Mouse (Mus musculus): ENCODE results near the gene Orm3. TPM values are rescaled to one million over a fixed set of nuclear protein-coding genes. Genes with fewer than 3 reads are reported as not detected.
"Not testable (repeated sequence)": the region's sequence is repeated elsewhere in the genome, so short reads cannot be mapped to it uniquely, and the experiment has no call there.

The Orm3 gene
- 1 to 10 TPM in 1 of 2 experiments, under 1 TPM in 1; 0.79 to 1.2 TPM for polyA plus RNA-seq (2017; shearing (Covaris generic))

DNA sequence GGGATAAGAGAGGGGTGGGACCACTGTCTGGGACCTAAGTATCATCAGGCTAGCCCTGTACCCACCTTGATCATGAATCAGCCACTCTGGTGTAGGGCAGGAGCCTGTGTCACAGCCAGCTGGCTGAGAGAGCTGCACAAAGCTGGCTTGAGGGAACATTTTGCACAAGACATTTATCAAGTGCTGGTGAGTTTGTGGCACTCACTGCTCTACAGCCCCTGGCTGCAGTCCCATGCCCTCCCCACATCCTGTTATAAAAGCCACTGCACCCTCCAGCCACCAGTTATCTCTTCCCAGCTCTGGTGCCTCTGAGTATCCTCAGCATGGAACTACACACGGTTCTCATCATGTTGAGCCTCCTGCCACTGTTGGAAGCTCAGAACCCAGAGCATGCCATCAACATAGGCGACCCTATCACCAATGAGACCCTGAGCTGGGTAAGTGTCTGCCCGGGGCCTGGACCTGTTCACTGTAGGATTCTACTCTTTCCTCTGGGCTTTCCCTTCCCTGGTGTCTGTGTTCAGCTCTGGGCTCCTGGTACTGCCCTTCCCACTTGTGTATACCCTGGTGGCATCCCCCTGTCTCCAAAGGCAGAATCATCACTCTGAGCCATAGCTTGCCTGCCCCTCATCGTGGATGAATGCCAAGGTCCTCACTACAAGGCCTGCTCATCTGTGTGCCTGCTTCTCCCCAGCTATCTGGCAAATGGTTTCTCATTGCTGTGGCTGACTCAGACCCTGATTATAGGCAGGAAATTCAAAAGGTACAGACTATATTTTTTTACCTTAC lies at the start of gene Orm3:
Orm3 (plus strand) TSS at position 286 of the 789 bp plus-strand sequence.
- ATAC-seq, result peak; percentile 23

DNA sequence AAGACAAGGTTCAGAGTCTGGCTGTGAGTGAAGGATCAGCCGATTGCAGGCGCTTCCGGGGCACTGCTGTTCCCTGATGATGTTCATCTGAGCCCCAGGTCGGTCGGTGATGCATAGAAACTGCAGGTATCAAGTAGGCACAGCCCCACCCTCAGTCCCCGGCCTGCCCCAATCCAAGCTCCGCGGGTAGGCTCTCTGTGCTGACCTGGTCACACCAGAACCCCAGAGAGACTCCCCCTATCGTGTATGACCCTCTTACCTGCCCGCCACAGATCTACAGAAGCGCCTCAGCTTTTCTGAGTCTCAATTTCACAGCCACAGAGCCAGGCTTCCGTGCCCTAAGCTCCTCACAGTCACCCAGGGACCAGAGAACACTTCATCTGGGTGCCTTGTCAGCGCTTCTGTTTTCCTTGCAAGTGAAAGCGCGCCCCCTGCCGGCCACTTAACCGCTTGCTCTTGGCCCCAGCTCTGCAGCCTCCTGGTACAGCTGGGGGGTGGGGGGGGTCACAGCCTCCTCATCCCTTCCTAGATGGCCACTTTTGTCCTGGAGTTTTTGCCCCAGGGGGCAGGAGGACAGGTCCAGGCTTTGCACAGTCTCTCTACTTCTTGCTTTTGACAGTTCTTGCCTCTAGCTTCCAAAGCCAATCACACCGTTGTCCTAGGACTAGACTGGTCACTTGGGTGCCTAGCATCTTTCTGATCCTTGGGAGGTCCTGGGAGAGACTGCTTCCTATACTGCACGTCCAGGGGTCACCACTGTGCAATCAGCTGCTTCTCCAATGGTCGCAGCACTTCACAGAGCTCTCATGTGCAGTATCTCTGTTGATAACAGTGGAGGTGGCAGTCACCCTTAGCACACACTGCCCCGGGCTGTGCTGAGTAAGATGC lies 48.5 kb upstream of the Orm3 start:
- ATAC-seq, result no peak

DNA sequence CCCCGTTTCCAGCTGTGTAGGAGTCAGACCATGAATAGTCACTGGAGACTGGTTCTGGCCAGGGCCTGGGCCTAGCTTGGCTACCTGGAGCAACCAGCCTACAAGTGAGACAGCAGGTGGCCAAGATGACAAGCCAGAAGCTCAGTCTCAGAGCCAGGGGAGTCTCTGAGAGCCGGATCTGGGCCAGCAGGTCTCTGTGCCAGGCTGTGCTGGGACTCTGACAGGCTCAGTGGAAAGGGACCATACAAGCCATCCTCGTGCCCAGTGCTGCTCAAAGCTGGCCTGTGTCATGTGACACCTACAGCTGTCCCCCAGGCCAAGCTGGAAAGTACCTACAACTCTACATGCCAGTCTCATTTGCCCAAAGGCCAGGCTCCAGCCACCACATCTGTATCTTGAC lies 47.6 kb upstream of the Orm3 start:
- ATAC-seq, result no peak

DNA sequence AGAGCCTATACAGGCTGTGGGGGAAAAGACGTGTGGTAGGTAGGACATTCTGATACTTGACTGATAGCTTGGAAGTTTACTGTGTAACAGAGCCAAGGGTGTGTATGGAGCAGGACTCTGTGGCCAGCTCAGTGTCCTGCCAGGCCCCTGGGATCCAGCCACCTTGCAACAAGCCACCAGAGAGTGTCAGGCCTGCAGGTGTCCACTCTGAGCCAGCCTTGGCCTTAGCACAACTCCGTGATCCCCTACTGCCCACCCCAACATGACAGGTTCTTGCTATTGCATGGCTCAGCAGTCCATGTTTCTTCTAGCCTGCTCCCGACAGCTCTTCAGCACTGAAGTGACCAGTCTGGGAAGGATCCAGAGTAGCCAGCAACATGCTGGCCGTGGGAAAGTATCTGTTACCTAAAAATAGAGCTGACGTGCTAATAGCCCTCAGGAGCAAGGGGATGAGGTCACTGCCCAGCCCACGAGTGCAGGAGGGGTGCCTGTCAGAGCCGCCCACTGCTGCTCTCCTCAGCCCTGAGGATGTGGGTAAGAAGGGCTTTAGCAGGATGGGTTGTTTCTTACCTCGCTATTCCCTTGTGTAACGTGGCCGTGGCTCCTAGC lies 45.6 kb upstream of the Orm3 start:
- no peak for ATAC-seq

DNA sequence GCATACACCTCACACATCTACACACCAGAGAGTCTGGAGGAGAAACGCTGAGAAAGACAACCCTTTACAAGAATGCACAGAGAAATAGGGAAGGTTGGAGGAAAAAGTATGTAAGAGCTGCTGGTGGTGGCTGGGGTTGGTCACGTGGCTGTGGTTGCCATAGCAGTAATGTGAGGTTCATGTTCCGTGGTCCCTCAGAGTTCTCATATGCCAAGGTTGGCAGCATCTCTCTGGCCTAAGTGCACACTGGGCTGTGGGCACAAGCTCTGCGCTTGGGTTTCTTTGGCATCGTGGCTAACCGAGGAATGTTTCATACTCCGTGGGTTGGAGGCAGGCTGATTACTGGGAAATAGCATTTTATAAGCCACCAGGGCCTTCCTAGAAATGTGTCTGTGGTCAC lies 44.5 kb upstream of the Orm3 start:
- ATAC-seq, result no peak

DNA sequence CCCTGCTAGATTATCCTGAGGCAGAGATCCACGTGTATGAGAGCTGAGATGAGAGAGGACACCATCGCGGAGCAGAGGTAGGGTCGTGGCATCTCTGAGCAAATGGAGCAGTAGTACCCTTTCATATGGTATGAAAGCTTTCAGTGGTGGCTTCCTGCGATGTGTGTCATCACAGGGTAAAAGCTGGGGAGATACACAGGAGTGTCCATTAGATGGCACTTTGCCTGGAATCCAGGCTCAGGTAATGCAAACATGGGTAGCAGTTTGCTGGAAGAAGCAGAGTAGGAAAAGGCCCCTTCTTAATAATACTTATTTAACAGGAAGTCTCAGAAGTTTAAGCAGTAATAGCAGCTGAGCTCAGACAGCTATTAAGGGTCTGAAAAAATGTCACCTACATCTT lies 41.9 kb upstream of the Orm3 start:
- ATAC-seq, result no peak

DNA sequence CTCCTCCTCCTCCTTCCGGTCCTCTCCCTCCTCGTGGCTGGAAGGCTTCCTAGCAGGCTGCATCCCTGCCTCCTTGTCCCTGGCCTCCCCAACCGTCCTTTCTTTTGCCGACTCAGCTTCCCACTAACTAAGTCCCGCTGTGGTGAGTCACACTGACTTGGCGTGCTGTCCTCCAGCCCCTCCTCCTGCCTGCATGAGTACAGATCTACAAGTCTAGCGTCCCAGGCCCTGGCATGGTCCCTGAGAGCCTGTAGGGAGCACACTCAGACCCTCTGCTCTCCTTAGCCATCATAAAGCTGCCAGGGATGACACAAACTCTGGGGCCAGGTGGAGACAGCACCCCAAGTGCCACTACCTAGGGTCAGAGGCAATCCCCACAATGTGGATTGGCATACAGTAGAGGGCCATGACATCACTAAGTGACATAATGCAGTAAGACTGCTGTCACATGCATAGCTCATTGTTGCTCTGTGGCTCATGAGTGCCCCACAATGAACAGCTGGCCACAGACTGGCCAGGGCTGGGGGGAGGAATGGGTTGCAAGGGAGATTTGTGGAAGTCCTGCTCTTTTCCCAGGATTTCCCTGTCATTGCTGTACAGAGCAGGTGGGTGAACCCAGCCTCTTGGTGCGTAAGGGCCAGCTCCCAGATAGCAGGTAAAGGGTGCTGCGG lies 39.8 kb upstream of the Orm3 start:
- ATAC-seq, result no peak

DNA sequence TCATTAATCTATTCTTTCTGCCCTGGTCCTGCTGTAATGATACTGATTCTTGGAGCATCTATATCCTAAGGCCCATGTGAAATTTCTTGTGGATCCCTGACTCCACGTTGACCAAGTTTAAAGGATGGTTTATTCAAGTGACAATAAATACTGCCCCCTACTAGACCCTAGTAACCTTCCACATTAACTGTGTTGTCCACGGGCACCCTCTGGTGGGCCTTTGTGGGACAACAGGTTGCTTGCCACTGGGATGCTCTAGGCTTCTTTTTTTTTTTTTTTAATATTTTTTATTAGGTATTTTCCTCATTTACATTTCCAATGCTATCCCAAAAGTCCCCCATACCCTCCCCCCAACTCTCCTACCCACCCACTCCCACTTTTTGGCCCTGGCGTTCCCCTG lies 36.4 kb upstream of the Orm3 start:
- ATAC-seq, result not testable (repeated sequence)

DNA sequence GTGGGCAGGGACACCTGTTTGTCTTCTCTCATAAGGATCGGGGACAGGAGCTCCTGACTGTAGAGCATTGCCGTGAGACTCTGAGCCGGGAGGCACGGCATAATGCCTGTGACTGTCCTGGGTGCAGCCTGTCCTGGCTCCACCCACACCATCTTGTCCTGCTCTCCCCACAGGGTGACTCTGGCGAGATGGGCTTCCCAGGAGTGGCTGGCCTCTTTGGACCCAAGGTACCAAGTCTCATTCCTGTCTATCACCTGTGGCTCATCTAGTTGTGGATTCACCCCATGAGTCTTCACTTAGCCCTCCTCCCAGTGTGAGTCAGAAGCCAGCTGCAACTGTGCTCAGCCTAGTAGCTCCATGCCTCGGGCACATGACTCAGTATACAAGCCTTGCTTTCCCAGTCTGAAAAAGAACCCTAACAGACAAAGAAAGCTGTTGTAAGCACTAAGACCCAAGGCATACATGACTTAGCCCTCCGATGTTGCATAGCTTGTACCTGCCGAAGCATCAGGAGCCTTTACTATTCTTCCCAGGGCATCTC lies 32.6 kb upstream of the Orm3 start:
- no peak for ATAC-seq

DNA sequence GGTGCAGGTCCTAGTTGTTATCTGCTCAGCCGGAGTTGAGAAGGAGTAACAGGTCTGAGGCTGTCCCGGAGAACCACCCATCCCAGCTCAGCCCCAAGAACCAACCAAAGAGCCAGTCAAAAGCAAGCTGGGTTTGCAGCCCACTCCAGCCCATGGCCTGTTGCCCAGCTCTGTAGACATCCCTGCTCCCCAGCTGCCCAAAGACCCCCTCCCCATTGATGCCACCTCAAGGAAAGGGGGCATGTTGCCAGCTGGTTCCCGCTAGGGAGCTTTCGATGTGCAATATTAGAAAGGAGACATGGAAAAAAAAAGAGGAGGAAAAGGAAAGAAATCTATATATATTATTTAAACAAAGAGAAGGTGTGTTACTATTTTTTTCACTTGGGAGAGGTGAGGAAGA lies 22.6 kb upstream of the Orm3 start:
- ATAC-seq, result no peak

DNA sequence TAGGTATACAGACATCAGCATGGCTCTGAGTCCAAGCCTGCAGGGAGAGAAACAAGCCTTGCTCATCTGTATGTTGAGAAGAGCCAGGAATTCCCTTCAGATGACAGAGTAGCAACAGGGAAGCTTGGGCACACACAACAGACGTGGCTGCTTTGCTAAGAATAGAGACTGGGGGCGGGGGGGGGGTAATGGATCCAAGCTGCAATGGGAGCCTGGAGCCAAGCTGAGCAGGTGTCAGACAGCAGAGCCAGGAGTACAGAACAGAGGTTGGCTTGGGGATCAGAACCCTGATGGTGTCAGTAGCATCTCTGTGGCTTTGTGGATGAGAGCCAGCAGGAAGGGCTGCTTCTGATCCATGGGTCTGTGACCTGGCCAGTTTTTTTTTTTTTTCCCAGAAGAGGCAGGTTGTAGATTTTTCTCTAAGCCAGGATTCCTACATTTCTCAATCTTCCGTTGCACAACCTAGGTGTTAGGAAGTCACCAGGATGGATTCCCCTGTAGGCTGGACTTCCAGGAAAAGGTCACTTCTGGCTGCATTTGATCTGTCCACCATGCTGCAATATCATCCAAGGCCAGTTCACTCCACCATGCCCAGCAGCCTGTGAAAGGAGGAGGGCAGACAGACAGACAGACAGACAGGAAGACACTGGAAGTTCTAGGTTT lies 17.4 kb upstream of the Orm3 start:
- no peak for ATAC-seq

DNA sequence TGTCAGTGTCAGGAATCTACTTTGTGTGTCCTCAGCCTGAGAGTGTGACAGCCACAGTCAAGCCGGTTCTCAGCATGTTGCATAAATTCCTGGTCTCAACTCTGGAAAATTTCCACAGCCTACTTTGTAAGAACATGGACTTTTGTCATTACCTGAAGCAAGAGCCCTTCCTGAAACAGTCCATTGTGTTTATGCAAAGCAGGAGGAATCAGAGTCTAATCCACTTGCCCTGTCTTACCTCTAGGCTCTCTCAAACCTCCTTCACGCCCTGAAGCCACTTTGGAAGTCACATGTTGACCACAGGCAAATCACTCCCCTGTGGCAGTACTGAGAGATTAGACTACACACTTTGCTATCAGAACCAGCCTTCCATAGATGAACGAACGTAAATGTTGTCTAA lies 13.5 kb upstream of the Orm3 start:
- no peak for ATAC-seq

DNA sequence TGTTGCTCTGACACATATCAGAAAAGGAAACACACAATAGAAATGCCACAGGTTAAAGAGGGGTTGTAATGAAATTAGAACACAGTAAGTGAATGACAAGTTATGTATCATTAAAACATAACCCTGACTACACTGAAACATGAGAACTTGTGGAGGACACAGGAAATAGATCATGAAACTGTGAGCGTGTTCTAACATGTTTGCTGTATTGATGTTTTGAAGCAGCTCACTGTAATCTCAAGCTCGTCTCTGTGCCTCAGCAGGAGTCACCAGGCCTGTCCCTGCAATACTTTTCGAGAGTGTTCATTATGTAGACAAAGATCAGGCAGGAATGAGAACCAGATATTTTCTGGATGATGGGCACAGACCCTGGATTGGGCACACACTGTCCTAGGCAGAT lies 12.4 kb upstream of the Orm3 start:
- no peak for ATAC-seq

DNA sequence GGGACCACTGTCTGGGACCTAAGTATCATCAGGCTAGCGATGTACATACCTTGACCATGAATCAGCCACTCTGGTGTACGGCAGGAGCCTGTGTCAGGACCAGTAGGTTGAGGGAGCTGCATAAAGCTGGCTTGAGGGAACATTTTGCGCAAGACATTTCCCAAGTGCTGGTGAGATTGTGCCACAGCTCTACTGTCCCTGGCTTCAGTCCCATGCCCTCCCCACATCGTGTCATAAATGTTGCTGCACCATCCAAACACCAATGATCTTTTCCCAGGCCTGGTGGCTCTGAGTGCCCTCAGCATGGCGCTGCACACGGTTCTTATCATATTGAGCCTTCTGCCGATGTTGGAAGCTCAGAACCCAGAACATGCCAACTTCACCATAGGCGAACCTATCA lies 11.7 kb upstream of the Orm3 start, which contains the start of gene Orm1:
Orm1 (plus strand) TSS at position 266 of the 400 bp plus-strand sequence.
- no peak for ATAC-seq

DNA sequence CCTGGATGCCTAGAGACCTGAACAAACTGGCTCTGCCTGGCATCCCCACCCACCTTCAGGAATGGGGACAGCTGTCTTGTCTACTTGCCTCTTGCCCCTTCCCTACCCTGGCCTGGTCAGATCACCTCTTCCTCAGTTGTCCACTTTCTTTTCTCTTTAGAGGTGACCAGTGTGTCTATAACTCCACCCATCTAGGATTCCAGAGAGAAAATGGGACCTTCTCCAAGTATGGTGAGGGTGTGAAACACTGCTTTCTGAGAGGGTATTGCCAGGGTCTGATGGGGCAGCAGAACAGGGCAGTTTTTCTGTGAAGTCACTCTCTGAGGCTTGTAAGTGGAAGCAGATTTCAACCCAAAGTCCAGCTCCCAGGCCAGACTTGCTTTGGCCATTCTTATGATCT lies 10.7 kb upstream of the Orm3 start:
- no peak for ATAC-seq

DNA sequence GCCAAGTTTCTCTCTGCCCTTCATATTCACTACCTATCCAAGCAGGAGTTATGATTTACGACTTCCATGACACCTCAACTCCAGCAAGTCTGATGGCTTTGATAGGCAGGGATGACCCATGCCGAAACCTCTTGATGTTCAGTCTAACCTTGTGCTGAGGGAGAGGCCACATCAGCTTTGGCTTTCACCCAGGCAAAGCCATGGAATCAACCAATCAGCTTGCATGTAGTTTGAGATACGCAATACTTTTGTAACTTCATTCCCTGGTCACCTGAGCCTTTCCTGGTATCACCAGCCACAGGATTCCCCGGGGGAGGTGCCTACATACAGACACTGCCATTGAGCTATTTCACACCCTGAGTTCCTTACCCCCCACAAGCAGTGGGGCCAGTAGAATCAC lies 9.3 kb upstream of the Orm3 start:
- no peak for ATAC-seq

DNA sequence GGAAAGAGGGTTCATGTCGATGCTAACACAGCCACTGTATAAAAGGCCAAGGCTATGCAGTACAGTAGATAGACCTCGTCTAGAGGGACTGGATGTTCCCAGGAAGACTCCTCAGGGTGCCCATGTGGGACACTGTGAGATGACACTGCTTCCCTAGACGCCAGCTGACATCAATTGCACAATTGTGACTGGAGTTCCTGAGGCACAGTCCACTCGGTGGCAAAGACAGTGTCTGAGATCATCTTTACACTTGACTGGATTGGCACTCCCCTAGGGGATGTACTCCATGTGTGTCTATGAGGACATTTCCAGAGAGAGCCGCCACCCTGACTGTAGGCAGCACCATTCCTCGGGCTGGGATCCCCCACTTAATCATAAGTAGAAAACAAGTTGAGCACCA lies 7.4 kb upstream of the Orm3 start:
- no peak for ATAC-seq

DNA sequence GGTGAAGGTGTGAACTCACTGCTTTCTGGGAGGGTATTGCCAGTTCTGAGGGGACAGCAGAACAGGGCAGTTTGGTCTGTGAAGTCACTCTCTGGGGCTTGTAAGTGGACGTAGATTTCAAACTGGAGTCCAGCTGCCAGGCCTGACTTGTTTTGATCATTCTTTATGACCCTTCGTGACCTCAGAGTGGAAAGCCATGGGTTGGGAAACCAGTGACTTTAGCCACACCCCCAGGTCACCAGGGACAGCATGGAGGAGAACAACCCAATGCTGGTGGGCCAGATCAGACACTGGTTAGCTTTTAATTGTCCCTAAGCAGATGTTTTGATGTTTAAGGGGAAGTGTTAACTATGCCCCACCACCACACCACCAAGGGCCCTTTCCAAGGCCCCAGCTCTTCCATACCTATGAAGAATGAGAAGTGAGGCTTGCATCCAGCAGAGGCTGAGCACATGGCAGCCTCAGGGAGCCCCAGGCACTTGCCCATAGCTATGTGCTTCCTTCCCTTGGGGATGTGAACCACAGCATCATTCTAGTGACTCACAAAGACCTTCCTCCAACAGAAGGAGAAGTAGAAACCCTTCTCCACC lies 1.1 kb downstream of the Orm3 start:
- no peak for ATAC-seq

DNA sequence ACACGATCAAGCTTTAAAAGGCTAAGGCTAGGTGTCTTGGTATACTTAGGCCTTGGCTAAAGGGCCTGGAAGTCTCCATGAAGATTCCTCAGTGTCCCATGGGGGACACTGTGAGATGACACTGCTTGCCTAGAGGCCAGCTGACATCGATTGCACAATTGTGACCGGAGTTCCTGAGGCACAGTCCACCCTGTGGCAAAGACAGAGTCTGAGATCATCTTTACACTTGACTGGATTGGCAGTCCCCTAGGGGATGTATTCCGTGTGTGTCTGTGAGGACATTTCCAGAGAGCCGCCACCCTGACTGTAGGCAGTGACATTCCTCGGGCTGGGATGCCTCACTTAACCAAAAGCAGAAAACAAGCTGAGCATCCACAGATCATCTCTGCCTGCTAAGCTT lies 3.9 kb downstream of the Orm3 start:
- ATAC-seq, result no peak

DNA sequence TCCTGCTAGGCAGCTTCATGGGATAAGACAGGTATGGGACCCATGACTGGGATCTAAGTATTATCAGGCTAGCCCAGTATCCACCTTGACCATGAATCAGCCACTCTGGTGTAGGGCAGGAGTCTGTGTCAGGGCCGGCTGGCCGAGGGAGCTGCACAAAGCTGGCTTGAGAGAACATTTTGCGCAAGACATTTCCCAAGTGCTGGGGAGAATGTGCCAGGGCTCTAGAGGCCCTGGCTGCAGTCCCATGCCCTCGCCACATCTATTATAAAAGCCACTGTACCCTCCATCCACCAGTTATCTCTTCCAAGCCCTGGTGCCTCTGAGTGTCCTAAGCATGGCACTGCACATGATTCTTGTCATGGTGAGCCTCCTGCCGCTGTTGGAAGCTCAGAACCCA lies 6.2 kb downstream of the Orm3 start, which contains the start of gene Orm2:
Orm2 (plus strand) TSS at position 300 of the 400 bp plus-strand sequence.
- ATAC-seq, result no peak

DNA sequence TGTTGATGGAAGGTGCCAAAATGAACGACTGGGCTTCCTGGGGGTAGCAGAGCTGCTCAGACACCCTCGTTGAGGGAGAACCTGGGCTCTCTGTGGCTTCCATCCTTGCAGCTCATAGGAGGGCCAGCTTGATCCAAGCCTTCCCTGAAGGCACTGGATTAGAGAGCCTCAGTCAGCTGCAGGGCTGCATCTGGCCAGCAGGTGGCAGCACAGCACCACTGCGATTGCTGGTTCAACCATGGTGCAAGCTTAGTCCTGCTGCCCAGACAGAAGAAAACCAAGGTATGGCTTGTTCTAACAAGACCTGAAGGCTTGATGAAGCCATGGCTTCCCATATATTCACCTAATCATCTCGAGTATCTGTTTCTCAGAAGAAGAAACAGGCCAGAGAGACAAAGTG lies 12.6 kb downstream of the Orm3 start:
- ATAC-seq, result peak; percentile 70

All from CD4-positive, CD25-positive, alpha-beta regulatory T cell, adult 4 months (primary cell).